Mouse (Mus musculus) CH12.LX (cell line): ENCODE results near the gene Nab2. TPM values are rescaled to one million over a fixed set of nuclear protein-coding genes. Genes with fewer than 3 reads are reported as not detected.

Experiments
- DNase-seq: peaks from one replicate; pipeline ENCODE4 v3.0.0-alpha.2; 2013; ENCODE audit errors: extremely low read depth
- H3K27ac ChIP-seq: 2 replicates; pipeline ENCODE4 v1.5.1; 2012; ENCODE audit warnings: low read depth, mild to moderate bottlenecking, control low read depth, moderate library complexity; ENCODE audit not compliant: insufficient read depth
- H3K27me3 ChIP-seq: replicated peaks from 2 replicates; pipeline ENCODE3; 2012; ENCODE audit warnings: inconsistent platforms
- H3K36me3 ChIP-seq, 2 experiments: replicated peaks in 1 of 2; 2 replicates each; pipeline versions ENCODE3 to v1.6.1; 2012; ENCODE audit warnings: inconsistent platforms in 1 of 2, low read length in 1 of 2, mild to moderate bottlenecking in 1 of 2, mixed read lengths in 1 of 2, moderate library complexity in 1 of 2; ENCODE audit not compliant: control insufficient read depth in 1 of 2, insufficient read depth in 1 of 2
- H3K4me1 ChIP-seq, 2 experiments: 2 replicates each; pipeline ENCODE4 v1.6.1; 2012; ENCODE audit warnings: inconsistent platforms in 1 of 2, moderate library complexity in 1 of 2; ENCODE audit not compliant: insufficient read depth in 2 of 2, control insufficient read depth in 1 of 2
- H3K4me2 ChIP-seq: 2 replicates; pipeline ENCODE4 v1.6.1; 2012; ENCODE audit warnings: low read depth, mild to moderate bottlenecking, control low read depth; ENCODE audit not compliant: poor library complexity, insufficient read depth, severe bottlenecking
- H3K4me3 ChIP-seq, 3 experiments: fragments of 150-350 bp in 1 of 3; sonication (generic) in 1 of 3; replicated peaks in 1 of 3; 2 replicates each; pipeline versions ENCODE3 to v1.5.1; 2011 to 2012; ENCODE audit warnings: low read depth in 2 of 3, low read length in 2 of 3, mild to moderate bottlenecking in 2 of 3, moderate library complexity in 2 of 3, control low read depth in 1 of 3, improper control_type of control experiment in 1 of 3, inconsistent platforms in 1 of 3, mixed read lengths in 1 of 3; ENCODE audit not compliant: poor library complexity in 1 of 3
- H3K79me2 ChIP-seq: replicated peaks from 2 replicates; pipeline ENCODE4 v1.6.1; 2012; ENCODE audit warnings: mild to moderate bottlenecking, moderate library complexity; ENCODE audit not compliant: control insufficient read depth, poor library complexity, insufficient read depth, severe bottlenecking; ENCODE audit errors: extremely low read depth
- H3K9ac ChIP-seq: 2 replicates; pipeline ENCODE4 v1.6.1; 2012; ENCODE audit warnings: low read depth, mild to moderate bottlenecking, control low read depth, moderate library complexity; ENCODE audit not compliant: insufficient read depth
- H3K9me3 ChIP-seq: replicated peaks from 2 replicates; pipeline ENCODE3; 2012; ENCODE audit warnings: low read length, inconsistent platforms, mixed read lengths
- CTCF ChIP-seq, 2 experiments: IDR thresholded peaks in 1 of 2; conservative IDR thresholded peaks in 1 of 2; 2 replicates each; pipeline ENCODE4 v1.5.1; 2011 to 2012; ENCODE audit warnings: low read depth in 2 of 2, low read length in 2 of 2, improper control_type of control experiment in 1 of 2, inconsistent platforms in 1 of 2, mild to moderate bottlenecking in 1 of 2, moderate library complexity in 1 of 2
- EP300 ChIP-seq: IDR thresholded peaks from 2 replicates; pipeline ENCODE4 v1.6.1; 2011; ENCODE audit warnings: low read length, improper control_type of control experiment
- ETS1 ChIP-seq: conservative IDR thresholded peaks from 2 replicates; pipeline ENCODE4 v1.6.1; 2012; ENCODE audit warnings: low read depth, mild to moderate bottlenecking, inconsistent platforms, low read length, improper control_type of control experiment, moderate library complexity
- IRF4 ChIP-seq: IDR thresholded peaks from 2 replicates; pipeline ENCODE4 v1.6.1; 2014; ENCODE audit warnings: low read depth, mild to moderate bottlenecking, inconsistent platforms, low read length, improper control_type of control experiment
- JUN ChIP-seq: IDR thresholded peaks from 2 replicates; pipeline ENCODE4 v1.6.1; 2011; ENCODE audit warnings: low read depth, mild to moderate bottlenecking, low read length, improper control_type of control experiment, moderate library complexity; ENCODE audit not compliant: insufficient read depth
- KAT2A ChIP-seq: IDR thresholded peaks from 2 replicates; pipeline ENCODE4 v1.6.1; 2012; ENCODE audit warnings: low read length, improper control_type of control experiment, inconsistent platforms; ENCODE audit not compliant: insufficient replicate concordance
- MAFK ChIP-seq: IDR thresholded peaks from 2 replicates; pipeline ENCODE4 v1.6.1; 2011; ENCODE audit warnings: low read length, improper control_type of control experiment; ENCODE audit not compliant: insufficient replicate concordance
- MAX ChIP-seq: IDR thresholded peaks from 2 replicates; pipeline ENCODE4 v1.6.1; 2011; ENCODE audit warnings: low read length, improper control_type of control experiment
- MEF2A ChIP-seq: IDR thresholded peaks from 2 replicates; pipeline ENCODE4 v1.6.1; 2014; ENCODE audit warnings: low read depth, mild to moderate bottlenecking, inconsistent platforms, low read length, improper control_type of control experiment, borderline replicate concordance
- MYC ChIP-seq: IDR thresholded peaks from 2 replicates; pipeline ENCODE4 v1.6.1; 2011; ENCODE audit warnings: low read depth, mild to moderate bottlenecking, improper control_type of control experiment, low read length
- NELFE ChIP-seq: IDR thresholded peaks from 2 replicates; pipeline ENCODE4 v1.6.1; 2011; ENCODE audit warnings: low read depth, low read length, improper control_type of control experiment
- NRF1 ChIP-seq: IDR thresholded peaks from 2 replicates; pipeline ENCODE4 v1.6.1; 2014; ENCODE audit warnings: low read depth, mild to moderate bottlenecking, inconsistent platforms, low read length, improper control_type of control experiment, moderate library complexity
- PAX5 ChIP-seq: IDR thresholded peaks from 2 replicates; pipeline ENCODE4 v1.6.1; 2012; ENCODE audit warnings: low read length, inconsistent platforms, mixed read lengths
- POLR2A ChIP-seq: IDR thresholded peaks from 2 replicates; pipeline ENCODE4 v1.6.1; 2011; ENCODE audit warnings: low read depth, mild to moderate bottlenecking, improper control_type of control experiment, low read length
- POLR2AphosphoS2 ChIP-seq: IDR thresholded peaks from 2 replicates; pipeline ENCODE4 v1.6.1; 2011; ENCODE audit warnings: low read depth, low read length, improper control_type of control experiment
- RAD21 ChIP-seq: IDR thresholded peaks from 2 replicates; pipeline ENCODE4 v1.6.1; 2011; ENCODE audit warnings: low read depth, mild to moderate bottlenecking, low read length, improper control_type of control experiment, moderate library complexity
- RCOR1 ChIP-seq: conservative IDR thresholded peaks from 2 replicates; pipeline ENCODE4 v1.6.1; 2012; ENCODE audit warnings: low read depth, mild to moderate bottlenecking, inconsistent platforms, low read length, improper control_type of control experiment
- SIN3A ChIP-seq: IDR thresholded peaks from 2 replicates; pipeline ENCODE4 v1.6.1; 2012; ENCODE audit warnings: low read length, improper control_type of control experiment, inconsistent platforms
- UBTF ChIP-seq: IDR thresholded peaks from 2 replicates; pipeline ENCODE4 v1.6.1; 2012; ENCODE audit warnings: low read depth, mild to moderate bottlenecking, inconsistent platforms, low read length, improper control_type of control experiment, moderate library complexity
- USF2 ChIP-seq: conservative IDR thresholded peaks from 2 replicates; pipeline ENCODE4 v1.6.1; 2011; ENCODE audit warnings: low read depth, low read length, improper control_type of control experiment
- ZC3H11A ChIP-seq: IDR thresholded peaks from 2 replicates; pipeline ENCODE4 v1.6.1; 2012; ENCODE audit warnings: low read depth, mild to moderate bottlenecking, inconsistent platforms, low read length, improper control_type of control experiment
- ZKSCAN1 ChIP-seq: IDR thresholded peaks from 2 replicates; pipeline ENCODE4 v1.6.1; 2012; ENCODE audit warnings: low read depth, inconsistent platforms, low read length, improper control_type of control experiment, borderline replicate concordance
- ZNF384 ChIP-seq: IDR thresholded peaks from 2 replicates; pipeline ENCODE4 v1.6.1; 2012; ENCODE audit warnings: low read depth, low read length, improper control_type of control experiment, inconsistent platforms
- dilution Hi-C: fragments of 300-500 bp; cut with MboI; formaldehyde crosslinking; loops from 2 replicates; pipeline ENCODE4 v1.14.3; 2020; ENCODE audit warnings: low sequenced_read_pairs; ENCODE audit not compliant: extremely low pct_unique_long_range_greater_than_20kb, extremely low pct_ligation_motif_present
- in situ Hi-C: fragments of 300-500 bp; cut with MboI; formaldehyde crosslinking; loops from 3 replicates; pipeline ENCODE4 v1.14.3; 2019; ENCODE audit warnings: low sequenced_read_pairs, low pct_ligation_motif_present, low pct_unique_long_range_greater_than_20kb, mixed read lengths
- polyA plus RNA-seq: library from polyadenylated mRNA; unstranded; fragments of >175 nt; gene quantifications from 2 replicates; pipeline ENCODE4 v1.2.1, GENCODE M21; 2012; ENCODE audit warnings: low read depth; ENCODE audit not compliant: insufficient read length
- total RNA-seq, 2 experiments: library from RNA; depleted of rRNA; stranded (reverse); fragments of 300-350 nt in 1 of 2; fragments of >200 nt in 1 of 2; gene quantifications; 2 replicates each; pipeline ENCODE4 v1.2.3; 2012 to 2014

Gene Nab2
- total and polyA plus RNA-seq, 3 experiments = 8.1 to 10.0 (median 9.2) TPM

GRCm38 (mm10) chr10:127618173-127618572, 50.2 kb downstream of the Nab2 start:
- no peak for DNase-seq
- H3K4me2 ChIP-seq = no peak overlapping the region
- TF ChIP-seq ETS1 (no peak), RCOR1 (no peak)
- TF ChIP-seq, all 38 proteins: peak for 0
- H3K36me3 ChIP-seq = no peaks in the 10 kb centered on the region
- H3K4me1 ChIP-seq = peaks cover 0 to 49% of the 10 kb centered on the region in 2 experiments; a peak in 2 of 4 replicates
- no peak overlapping the region for H3K27ac ChIP-seq
- no peak overlapping the region for H3K4me3 ChIP-seq
- no peak overlapping the region for H3K9ac ChIP-seq
- dilution Hi-C loops (no loop called here), in situ Hi-C loops (no loop called here)
- H3K27me3 ChIP-seq = peaks cover 22% of the 10 kb centered on the region
- no peaks in the 10 kb centered on the region for H3K79me2 ChIP-seq
- H3K9me3 ChIP-seq = no peaks in the 10 kb centered on the region

GRCm38 (mm10) chr10:127617294-127617693, 51.1 kb downstream of the Nab2 start:
- Histone ChIP-seq H3K4me3 (no peak overlapping the region), H3K27me3 (peaks cover 22% of the 10 kb centered on the region), H3K4me1 (peaks cover 0 to 47% of the 10 kb centered on the region in 2 experiments; a peak in 2 of 4 replicates), H3K9ac (no peak overlapping the region), H3K27ac (no peak overlapping the region), H3K79me2 (no peaks in the 10 kb centered on the region), H3K9me3 (no peaks in the 10 kb centered on the region)
- TF ChIP-seq JUN (no peak), MAFK (no peak), POLR2A (no peak), CTCF (conservative IDR thresholded peaks at IDR 0.05 in 1 of 2, IDR thresholded peaks at IDR 0.05 in 1 of 2; ENCODE audit: low read depth in 2 of 2, low read length in 2 of 2) (no peak), NRF1 (no peak), RCOR1 (no peak), ZNF384 (no peak), POLR2AphosphoS2 (no peak)
- TF ChIP-seq, all 38 proteins: peak for 0
- Histone ChIP-seq H3K36me3 (peaks cover 0 to under 1% of the 10 kb centered on the region in 2 experiments), H3K4me2 (no peak overlapping the region)
- dilution Hi-C loops = no loop called here
- in situ Hi-C loops = no loop called here
- no peak for DNase-seq

GRCm38 (mm10) chr10:127616261-127616679, 52.1 kb downstream of the Nab2 start:
- Histone ChIP-seq H3K4me3 (no peak overlapping the region), H3K9me3 (no peaks in the 10 kb centered on the region), H3K36me3 (peaks cover 0 to 4% of the 10 kb centered on the region in 2 experiments), H3K79me2 (no peaks in the 10 kb centered on the region), H3K9ac (no peak overlapping the region), H3K27me3 (peaks cover 22% of the 10 kb centered on the region), H3K27ac (no peak overlapping the region), H3K4me1 (peaks cover 2 to 50% of the 10 kb centered on the region in 2 experiments), H3K4me2 (no peak overlapping the region)
- no peak for TF ChIP-seq ZKSCAN1
- no peak for TF ChIP-seq NELFE
- no peak for TF ChIP-seq SIN3A
- no peak for TF ChIP-seq PAX5
- TF ChIP-seq USF2 = no peak
- no peak for TF ChIP-seq MAX
- TF ChIP-seq MYC = no peak
- no peak for TF ChIP-seq ETS1
- TF ChIP-seq MEF2A = no peak
- no peak for TF ChIP-seq IRF4
- TF ChIP-seq UBTF = no peak
- TF ChIP-seq KAT2A = no peak
- no peak for TF ChIP-seq RAD21
- no peak for TF ChIP-seq EP300
- TF ChIP-seq ZC3H11A = no peak
- no peak for TF ChIP-seq POLR2A
- in situ Hi-C loops (no loop called here), dilution Hi-C loops (no loop called here)
- DNase-seq = no peak
